25 mouse cellular contexts compared by ENCODE assay signal in genomic region chr1:72174183-72174582, GRCm38 (mm10). TPM values are rescaled to one million over a fixed set of nuclear protein-coding genes. Genes with fewer than 3 reads are reported as not detected.
DNase-seq lines count a peak whose midpoint lies in the region; ATAC-seq and TF ChIP-seq lines count a peak whose summit lies in the region.
"Had no signal": no experiment of that assay in that cellular context is flagged by ENCODE, and none has a peak within 500 bp of the region (broad histone marks: within the 10 kb centered on the region; RNA-seq: fewer than 3 reads in every experiment).

No protein-coding gene starts in this region.

- no peak for ATAC-seq in liver, embryonic 13.5 days (ENCODE audit: low read depth)
- ATAC-seq in liver, embryonic 11.5 days (replicated peaks; ENCODE audit: low FRiP score) = no peak
- peak; percentile 88 for ATAC-seq in intestine, embryonic 16.5 days
- no peak for ATAC-seq in liver, postnatal 0 days
- ATAC-seq: CD4-positive, CD25-positive, alpha-beta regulatory T cell, adult 4 months; forebrain, embryonic 15.5 days; hindbrain, embryonic 16.5 days had no signal

- no peaks in the 10 kb centered on the region for H3K9me3 ChIP-seq in liver, embryonic 13.5 days (replicated peaks)
- H3K9me3 ChIP-seq in liver, embryonic 11.5 days (ENCODE audit: control insufficient read depth, low read length) = no peaks in the 10 kb centered on the region
- H3K9me3 ChIP-seq in intestine, embryonic 16.5 days (ENCODE audit: control insufficient read depth, low read length) = no peaks in the 10 kb centered on the region
- no peaks in the 10 kb centered on the region for H3K9me3 ChIP-seq in liver, postnatal 0 days (ENCODE audit: low read length)
- H3K9me3 ChIP-seq: embryonic facial prominence, embryonic 12.5 days; forebrain, embryonic 12.5 days; forebrain, embryonic 15.5 days; heart, embryonic 12.5 days; heart, embryonic 15.5 days; hindbrain, embryonic 10.5 days; hindbrain, embryonic 13.5 days had no signal

- no peak overlapping the region for H3K9ac ChIP-seq in liver, embryonic 13.5 days
- no peak overlapping the region for H3K9ac ChIP-seq in liver, embryonic 11.5 days (ENCODE audit: low read depth, low read length)
- no peak overlapping the region for H3K9ac ChIP-seq in intestine, embryonic 16.5 days (ENCODE audit: low read depth, low read length)
- H3K9ac ChIP-seq in liver, postnatal 0 days (replicated peaks) = no peak overlapping the region
- H3K9ac ChIP-seq: embryonic facial prominence, embryonic 12.5 days; forebrain, embryonic 12.5 days; forebrain, embryonic 15.5 days; heart, embryonic 12.5 days; heart, embryonic 15.5 days; hindbrain, embryonic 13.5 days had no signal

- H3K4me2 ChIP-seq in liver, embryonic 13.5 days = no peak overlapping the region
- H3K4me2 ChIP-seq in liver, embryonic 11.5 days = no peak overlapping the region
- H3K4me2 ChIP-seq in intestine, embryonic 16.5 days (ENCODE audit: low read depth, low read length) = no peak overlapping the region
- no peak overlapping the region for H3K4me2 ChIP-seq in liver, postnatal 0 days (ENCODE audit: low read depth, low read length)
- H3K4me2 ChIP-seq: embryonic facial prominence, embryonic 12.5 days; forebrain, embryonic 12.5 days; forebrain, embryonic 15.5 days; heart, embryonic 12.5 days; heart, embryonic 15.5 days; hindbrain, embryonic 13.5 days had no signal

- no peaks in the 10 kb centered on the region; the same call in 1 of the 2 replicates for H3K36me3 ChIP-seq in liver, embryonic 13.5 days
- no peaks in the 10 kb centered on the region for H3K36me3 ChIP-seq in liver, embryonic 11.5 days (ENCODE audit: control insufficient read depth, insufficient read depth, low read length)
- no peaks in the 10 kb centered on the region for H3K36me3 ChIP-seq in intestine, embryonic 16.5 days (ENCODE audit: control insufficient read depth, insufficient read depth, low read length)
- no peaks in the 10 kb centered on the region for H3K36me3 ChIP-seq in liver, postnatal 0 days (replicated peaks; ENCODE audit: insufficient read depth, low read length)
- H3K36me3 ChIP-seq: embryonic facial prominence, embryonic 12.5 days; forebrain, embryonic 12.5 days; forebrain, embryonic 15.5 days; heart, embryonic 12.5 days; heart, embryonic 15.5 days; hindbrain, embryonic 10.5 days; hindbrain, embryonic 13.5 days had no signal

- TF ChIP-seq CTCF in liver, postnatal 0 days (IDR thresholded peaks at IDR 0.05; ENCODE audit: low read depth) = no peak

- no peak for TF ChIP-seq EP300 in liver, postnatal 0 days (IDR thresholded peaks at IDR 0.05; ENCODE audit: low read depth)

- peak overlapping the region; percentile 12; the same call in 1 of the 2 replicates for H3K27ac ChIP-seq in liver, embryonic 13.5 days
- no peak overlapping the region for H3K27ac ChIP-seq in liver, embryonic 11.5 days (ENCODE audit: low read depth, low read length)
- peak overlapping the region; percentile 26; the same call in 1 of the 2 replicates for H3K27ac ChIP-seq in intestine, embryonic 16.5 days (ENCODE audit: low read length)
- peak overlapping the region; percentile 88 for H3K27ac ChIP-seq in liver, postnatal 0 days (ENCODE audit: low read depth)
- H3K27ac ChIP-seq: embryonic facial prominence, embryonic 12.5 days; forebrain, embryonic 12.5 days; forebrain, embryonic 15.5 days; heart, embryonic 15.5 days; hindbrain, embryonic 10.5 days; hindbrain, embryonic 13.5 days had no signal

- no peak overlapping the region for H3K4me3 ChIP-seq in liver, embryonic 13.5 days (replicated peaks)
- H3K4me3 ChIP-seq in liver, embryonic 11.5 days (ENCODE audit: low read depth, low read length) = no peak overlapping the region
- H3K4me3 ChIP-seq in intestine, embryonic 16.5 days (ENCODE audit: low read length) = no peak overlapping the region
- no peak overlapping the region for H3K4me3 ChIP-seq in liver, postnatal 0 days (ENCODE audit: low read depth, low read length)
- H3K4me3 ChIP-seq: embryonic facial prominence, embryonic 12.5 days; erythroblast, embryonic 14.5 days; forebrain, embryonic 12.5 days; forebrain, embryonic 15.5 days; heart, embryonic 12.5 days; heart, embryonic 15.5 days; hindbrain, embryonic 10.5 days; hindbrain, embryonic 13.5 days had no signal

- WGBS in liver, embryonic 13.5 days (ENCODE audit: insufficient replicate concordance) = 64% methylated on average over 7 of the region's 7 CpGs
- 65% methylated on average over 7 of the region's 7 CpGs for WGBS in liver, embryonic 11.5 days
- WGBS in intestine, embryonic 16.5 days = 62% methylated on average over 7 of the region's 7 CpGs
- 66% methylated on average over 7 of the region's 7 CpGs for WGBS in liver, postnatal 0 days (ENCODE audit: insufficient replicate concordance)

- no peak for DNase-seq in liver, embryonic 13.5 days
- no peak for DNase-seq in liver, embryonic 11.5 days (ENCODE audit: low spot score)
- DNase-seq in liver, postnatal 0 days = no peak
- no peak for DNase-seq in ovary, adult 18-20 months (ENCODE audit: low spot score)
- no peak for DNase-seq in cerebellum, adult 18-20 months
- DNase-seq: adrenal gland, adult 2 months; adrenal gland, postnatal 14 days; cerebellum, adult 11 months; cerebellum, adult 8-10 months; cerebellum, postnatal 10 days; gastrocnemius, postnatal 25 days; heart, adult 18-20 months; heart, postnatal 10 days; heart, postnatal 36 days had no signal

- H3K4me1 ChIP-seq in liver, embryonic 13.5 days (replicated peaks) = peaks cover 22% of the 10 kb centered on the region
- peaks cover 2% of the 10 kb centered on the region for H3K4me1 ChIP-seq in liver, embryonic 11.5 days (replicated peaks; ENCODE audit: control insufficient read depth, insufficient read depth, low read length)
- H3K4me1 ChIP-seq in intestine, embryonic 16.5 days (ENCODE audit: control insufficient read depth, insufficient read depth, low read length) = 0 out of 2 replicates have a peak, but pooled peaks cover 12% of the 10 kb centered on the region
- peaks cover 23% of the 10 kb centered on the region for H3K4me1 ChIP-seq in liver, postnatal 0 days (ENCODE audit: insufficient read depth)
- H3K4me1 ChIP-seq: embryonic facial prominence, embryonic 12.5 days; forebrain, embryonic 15.5 days had no signal

- H3K27me3 ChIP-seq in liver, embryonic 13.5 days = no peaks in the 10 kb centered on the region
- no peaks in the 10 kb centered on the region for H3K27me3 ChIP-seq in liver, embryonic 11.5 days (replicated peaks; ENCODE audit: control insufficient read depth, insufficient read depth, low read length)
- no peaks in the 10 kb centered on the region for H3K27me3 ChIP-seq in intestine, embryonic 16.5 days (replicated peaks; ENCODE audit: control insufficient read depth, insufficient read depth, low read length)
- H3K27me3 ChIP-seq in liver, postnatal 0 days (ENCODE audit: insufficient read depth, low read length) = no peaks in the 10 kb centered on the region
- H3K27me3 ChIP-seq: embryonic facial prominence, embryonic 12.5 days; forebrain, embryonic 12.5 days; forebrain, embryonic 15.5 days; heart, embryonic 12.5 days; heart, embryonic 15.5 days; hindbrain, embryonic 13.5 days had no signal

RNA-seq across cellular contexts. Expression of gene Mreg, which starts 37.9 kb away (rescaled TPM):
- polyA plus RNA-seq in liver, embryonic 13.5 days (2015; fragmentation: Nextera tagmentation; extraction: Ambion mirVana) = 5.1 and 7.8 TPM in 2 replicates
- 6.8 and 7.1 TPM in 2 replicates for polyA plus RNA-seq in liver, embryonic 11.5 days (2014; fragmentation: Nextera tagmentation; extraction: Ambion mirVana)
- polyA plus RNA-seq in intestine, embryonic 16.5 days (2015; fragmentation: Nextera tagmentation; extraction: Ambion mirVana) = 7.5 and 13.2 TPM in 2 replicates
- polyA plus RNA-seq in liver, postnatal 0 days (2015; fragmentation: Nextera tagmentation; extraction: Ambion mirVana) = 10.0 and 10.5 TPM in 2 replicates
